Mouse (Mus musculus): ENCODE measurements around the gene C130074G19Rik. TPM values are rescaled to one million over a fixed set of nuclear protein-coding genes. Genes with fewer than 3 reads are reported as not detected.

The C130074G19Rik gene
- 10 to 100 TPM; 32.8 to 36.1 TPM for total RNA-seq (2021)
- long read RNA-seq, experiment 1, partial matches to known transcripts, result 0 of 6 reads
- long read RNA-seq, experiment 1, other reads (novel, unspliced or antisense), result 6 of 6 reads
- long read RNA-seq, experiment 2, partial matches to known transcripts, result 0 of 5 reads
- long read RNA-seq, experiment 2, other reads (novel, unspliced or antisense), result 5 of 5 reads

GRCm38 (mm10) chr1:184882281-184883268 lies at the start of gene C130074G19Rik:
TSS of gene C130074G19Rik (minus strand) at chr1:184883218.
- DNase-seq, result peak; percentile 69

- DNase-seq, result no peak
Observed at GRCm38 (mm10) chr1:184931097-184931496, 48.1 kb upstream of the C130074G19Rik start.

DNA sequence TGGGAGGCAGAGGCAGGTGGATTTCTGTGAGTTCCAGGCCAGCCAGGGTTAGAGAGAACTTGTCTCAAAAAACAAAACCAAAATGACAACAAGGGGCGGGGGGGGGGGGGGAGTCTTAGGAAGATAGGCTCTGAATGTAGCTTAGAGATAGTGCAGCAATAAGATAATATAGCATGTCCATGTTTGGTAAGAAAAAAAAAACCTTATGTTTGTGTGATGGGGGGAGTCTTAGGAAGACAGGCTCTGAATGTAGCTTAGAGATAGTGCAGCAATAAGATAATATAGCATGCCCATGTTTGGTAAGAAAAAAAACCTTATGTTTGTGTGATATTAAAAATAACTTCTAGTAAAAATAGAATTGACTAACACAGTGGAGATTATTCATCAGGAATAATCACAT lies 45.4 kb upstream of the C130074G19Rik start:
- DNase-seq, result no peak

- no peak for DNase-seq
Observed at GRCm38 (mm10) chr1:184927911-184928310, 44.9 kb upstream of the C130074G19Rik start.

- peak; percentile 64 for DNase-seq
Observed at GRCm38 (mm10) chr1:184922824-184923223, 39.8 kb upstream of the C130074G19Rik start.

DNA sequence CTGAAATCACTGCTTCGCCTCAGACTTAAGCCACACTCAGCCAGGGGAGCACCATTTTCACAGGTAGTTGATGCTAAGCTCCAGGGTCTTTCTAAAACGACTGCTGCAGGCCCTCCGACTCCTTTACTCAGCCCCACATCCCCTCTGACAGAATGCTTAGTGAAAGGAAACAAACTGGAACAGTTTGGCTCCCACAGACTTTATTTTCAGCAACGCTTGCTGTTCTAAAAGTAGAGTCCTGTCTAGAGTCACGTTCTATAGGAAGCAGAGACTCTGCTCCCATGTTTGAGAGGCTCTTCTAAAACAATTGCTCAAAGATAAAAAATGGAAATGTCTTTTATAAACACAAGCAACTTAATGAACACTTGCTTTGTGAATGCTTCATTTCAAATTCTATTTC lies 37.0 kb upstream of the C130074G19Rik start:
- DNase-seq, result no peak

GRCm38 (mm10) chr1:184918227-184918888 lies 35.3 kb upstream of the C130074G19Rik start:
- no peak for DNase-seq

DNA sequence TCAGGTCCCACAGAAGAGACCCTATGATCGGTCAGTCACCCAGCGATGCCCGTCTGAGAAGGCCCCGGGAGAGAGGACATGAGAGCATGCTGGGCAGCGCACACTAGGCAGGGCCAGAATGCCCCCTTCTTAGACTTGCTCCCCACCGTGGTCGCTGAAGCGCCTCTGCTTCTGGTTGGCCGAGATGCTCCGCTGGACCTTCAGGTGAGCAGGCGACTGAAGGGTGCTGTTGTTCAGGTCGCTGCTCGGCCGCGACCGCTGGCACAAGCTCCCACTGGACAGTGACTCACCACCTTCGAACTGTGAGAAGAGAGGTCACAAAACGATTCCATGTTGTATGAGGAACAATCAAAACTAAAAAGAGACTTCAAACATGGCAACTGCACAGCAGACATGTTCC lies 29.3 kb upstream of the C130074G19Rik start:
- no peak for DNase-seq

- DNase-seq, result no peak
Observed at GRCm38 (mm10) chr1:184911861-184912260, 28.8 kb upstream of the C130074G19Rik start.

DNA sequence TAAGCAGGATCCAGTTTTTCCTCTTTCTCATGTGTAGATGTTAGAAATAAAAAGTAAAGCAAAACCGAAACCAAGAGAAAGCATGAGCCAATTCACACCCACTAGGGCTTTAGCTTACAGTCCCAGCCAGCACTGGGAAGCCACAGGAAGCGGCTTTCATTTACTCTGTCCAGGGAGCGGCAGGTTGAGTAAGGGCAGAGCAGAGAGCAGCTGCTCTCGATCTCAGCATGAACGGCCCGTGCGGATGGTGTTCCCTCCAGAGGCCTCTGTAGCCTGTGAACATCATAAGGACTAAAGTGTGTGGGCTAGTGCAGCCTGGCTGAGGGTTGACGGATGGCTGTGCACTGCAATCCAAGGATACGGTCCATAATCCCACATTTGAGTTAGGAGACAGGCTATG lies 25.5 kb upstream of the C130074G19Rik start:
- peak; percentile 16 for DNase-seq

DNA sequence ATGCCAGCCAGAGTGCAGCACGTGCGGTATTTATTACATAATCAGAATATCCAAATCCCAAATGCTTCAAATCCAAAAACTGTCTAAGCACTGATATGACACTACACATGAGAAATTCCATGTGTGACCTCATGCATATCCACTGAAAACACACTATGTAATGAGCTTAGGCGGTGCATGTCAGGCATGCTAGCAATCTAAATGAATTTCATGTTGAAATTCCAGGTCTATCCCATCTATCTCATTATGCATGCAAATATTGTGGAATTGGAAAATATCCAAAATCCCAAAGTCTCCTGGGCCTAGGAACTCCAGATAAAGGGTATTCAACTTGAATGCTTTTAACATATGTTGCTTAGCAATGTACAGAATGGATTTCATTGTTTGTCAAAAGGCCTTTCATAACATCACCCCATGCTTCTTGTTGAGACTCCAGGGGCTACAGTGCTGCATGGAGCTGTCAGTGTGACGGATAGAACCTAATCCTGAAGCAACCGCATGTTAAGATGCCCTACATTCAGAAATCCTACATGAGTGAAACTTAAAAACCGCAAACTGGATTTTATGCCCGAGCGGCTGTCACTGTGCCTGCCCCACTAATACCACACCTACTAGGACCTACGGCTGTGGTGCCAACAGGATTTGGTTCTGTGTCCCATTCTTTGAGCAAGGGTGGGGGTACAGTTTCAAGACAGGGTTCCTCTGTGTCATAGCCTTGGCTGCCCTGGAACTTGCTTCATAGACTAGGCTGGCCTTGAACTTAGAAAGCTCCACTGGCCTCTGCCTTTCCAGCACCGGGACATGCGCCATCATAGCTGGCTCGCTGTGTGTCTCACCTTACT lies 23.1 kb upstream of the C130074G19Rik start:
- no peak for DNase-seq

GRCm38 (mm10) chr1:184905371-184905770 lies 22.4 kb upstream of the C130074G19Rik start:
- DNase-seq, result no peak

- DNase-seq, result no peak
Observed at GRCm38 (mm10) chr1:184903697-184904096, 20.7 kb upstream of the C130074G19Rik start.

GRCm38 (mm10) chr1:184902886-184903285 lies 19.9 kb upstream of the C130074G19Rik start:
- no peak for DNase-seq

DNA sequence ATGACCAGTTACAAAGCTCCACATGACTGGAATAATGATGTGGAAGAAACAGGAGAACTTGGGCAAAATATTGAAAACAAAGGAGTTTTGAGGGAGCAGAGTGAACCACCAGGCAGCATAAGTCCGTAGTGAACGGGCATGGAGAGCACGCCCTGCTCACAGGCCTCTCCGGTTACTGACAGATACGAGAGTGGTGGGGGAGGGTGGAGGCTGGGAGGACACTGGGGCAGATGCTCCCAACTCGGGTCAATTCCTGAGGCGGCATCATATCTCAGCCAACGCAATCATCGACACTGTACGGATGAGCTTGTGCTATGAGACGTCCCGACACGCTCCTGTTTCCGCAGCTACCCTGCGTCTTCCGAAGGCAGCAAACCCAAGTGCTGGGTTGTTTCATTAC lies 14.3 kb upstream of the C130074G19Rik start:
- no peak for DNase-seq

GRCm38 (mm10) chr1:184891998-184892397 lies 9.0 kb upstream of the C130074G19Rik start:
- DNase-seq, result no peak

DNA sequence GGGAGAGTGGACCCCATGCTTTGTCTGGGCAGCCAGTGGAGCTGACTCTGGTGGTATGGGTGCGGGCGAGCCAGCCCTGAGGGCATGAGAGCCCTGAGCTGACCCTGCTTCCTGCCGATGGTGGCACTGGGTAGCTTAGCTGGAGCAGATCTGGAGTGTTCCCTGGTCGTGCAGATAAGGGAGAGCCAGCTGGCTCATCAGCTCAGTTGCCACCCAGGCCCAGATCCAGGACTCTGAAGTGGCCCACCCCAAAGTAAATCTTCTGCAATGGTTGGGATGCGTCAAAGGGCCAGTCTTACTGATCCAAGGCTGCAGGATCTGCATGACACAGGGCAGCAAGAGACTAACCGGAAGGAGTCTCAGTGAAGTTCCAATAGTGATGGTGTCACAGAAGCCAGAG lies 6.4 kb upstream of the C130074G19Rik start:
- DNase-seq, result no peak

DNA sequence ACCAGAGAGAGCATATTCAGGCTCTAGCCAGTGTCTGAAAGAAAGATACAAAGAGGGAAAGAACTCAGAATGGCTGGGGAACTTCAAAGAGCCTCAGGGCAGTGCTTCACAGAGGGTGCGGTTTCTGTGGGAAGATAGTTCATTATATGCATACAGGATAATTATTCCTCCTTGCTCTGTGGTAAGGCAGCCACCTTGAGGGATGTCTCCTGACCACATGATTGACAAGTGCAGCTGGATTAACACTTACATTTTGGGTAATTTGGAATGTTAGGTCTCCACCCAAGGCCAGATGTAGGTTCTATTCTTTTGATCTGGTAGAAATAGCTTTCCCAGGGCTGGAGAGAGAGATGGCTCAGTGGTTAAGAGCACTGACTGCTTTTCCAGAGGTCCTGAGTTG lies 3.1 kb upstream of the C130074G19Rik start:
- no peak for DNase-seq

DNA sequence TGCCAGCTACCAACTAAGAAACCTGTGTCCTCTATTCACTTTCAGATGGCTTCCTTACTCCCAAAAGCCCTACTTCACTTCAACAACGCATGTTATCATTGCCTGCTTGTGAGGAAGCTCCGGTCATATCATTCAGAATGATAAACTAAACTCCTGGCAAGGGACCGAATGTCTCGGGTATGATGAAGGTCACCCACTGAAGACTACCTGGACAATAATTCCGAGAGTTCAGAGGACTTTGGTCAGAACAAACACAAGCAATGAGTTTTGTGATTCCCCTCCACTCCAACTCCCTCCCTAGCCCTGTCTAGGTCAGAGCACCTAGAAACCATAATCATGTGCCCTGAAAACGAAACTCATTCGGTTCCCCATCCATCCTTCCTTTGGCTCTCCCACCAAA lies 1.2 kb downstream of the C130074G19Rik start:
- DNase-seq, result no peak

DNA sequence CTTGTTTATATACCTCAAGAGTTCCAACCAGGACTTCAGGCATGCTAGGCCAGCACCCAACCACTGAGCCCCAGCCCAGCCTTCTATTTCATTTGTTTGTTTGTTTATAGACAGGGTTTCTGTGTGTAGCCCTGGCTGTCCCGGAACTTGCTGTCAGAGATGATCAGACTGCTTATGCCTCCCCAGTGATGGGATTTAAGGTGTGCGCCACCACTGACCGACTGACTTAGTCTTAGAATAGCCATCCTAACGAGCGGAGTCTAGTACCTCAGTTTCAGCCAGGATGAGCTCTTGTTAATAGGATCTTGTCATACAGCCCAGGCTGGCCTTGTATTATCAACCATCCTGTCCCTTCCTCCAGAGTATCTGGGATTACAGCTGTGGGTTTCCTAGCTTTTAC lies 1.8 kb downstream of the C130074G19Rik start:
- no peak for DNase-seq

- no peak for DNase-seq
Observed at GRCm38 (mm10) chr1:184878860-184879259, 4.2 kb downstream of the C130074G19Rik start.

GRCm38 (mm10) chr1:184877306-184877705 lies 5.7 kb downstream of the C130074G19Rik start:
- DNase-seq, result no peak
